Mouse (Mus musculus) limb, embryonic 14.5 days (tissue): ENCODE measurements around the gene Trappc11. TPM values are rescaled to one million over a fixed set of nuclear protein-coding genes. Genes with fewer than 3 reads are reported as not detected.

Source experiments
- ATAC-seq: fragments of 200-750 bp; cut with Nextera tagmentation; 2 replicates; pipeline ENCODE4 v1.8.0; 2017; ENCODE audit warnings: low read depth, moderate number of reproducible peaks, moderate TSS enrichment; ENCODE audit not compliant: low FRiP score
- DNase-seq: peaks from one replicate; pipeline ENCODE4 v3.0.0-alpha.2; 2015; ENCODE audit warnings: low spot score
- H3K27ac ChIP-seq: fragments of 300-500 bp; sonication (generic); replicated peaks from 2 replicates; pipeline ENCODE4 v1.5.1; 2014; ENCODE audit warnings: low read depth, mild to moderate bottlenecking, low read length, moderate library complexity, mixed read lengths
- H3K27me3 ChIP-seq: fragments of 300-500 bp; sonication (generic); 2 replicates; pipeline ENCODE4 v1.6.1; 2014; ENCODE audit warnings: low read length, mixed read lengths; ENCODE audit not compliant: control insufficient read depth, insufficient read depth
- H3K36me3 ChIP-seq: fragments of 300-500 bp; sonication (generic); 2 replicates; pipeline ENCODE4 v1.6.1; 2014; ENCODE audit warnings: mild to moderate bottlenecking, low read length, moderate library complexity, mixed read lengths; ENCODE audit not compliant: control insufficient read depth, insufficient read depth
- H3K4me1 ChIP-seq: fragments of 300-500 bp; sonication (generic); 2 replicates; pipeline ENCODE4 v1.6.1; 2014; ENCODE audit warnings: antibody characterized with exemption, low read length, mixed read lengths; ENCODE audit not compliant: control insufficient read depth, insufficient read depth
- H3K4me2 ChIP-seq: fragments of 300-500 bp; sonication (generic); replicated peaks from 2 replicates; pipeline ENCODE4 v1.6.1; 2014; ENCODE audit warnings: low read depth, mild to moderate bottlenecking, low read length, moderate library complexity; ENCODE audit not compliant: severe bottlenecking
- H3K4me3 ChIP-seq: fragments of 300-500 bp; sonication (generic); replicated peaks from 2 replicates; pipeline ENCODE4 v1.5.1; 2014; ENCODE audit warnings: low read length
- H3K9ac ChIP-seq: fragments of 300-500 bp; sonication (generic); 2 replicates; pipeline ENCODE4 v1.6.1; 2014; ENCODE audit warnings: mild to moderate bottlenecking, low read depth, low read length, moderate library complexity; ENCODE audit not compliant: severe bottlenecking
- H3K9me3 ChIP-seq: fragments of 300-500 bp; sonication (generic); 2 replicates; pipeline ENCODE4 v1.6.1; 2016; ENCODE audit warnings: low read length; ENCODE audit not compliant: control insufficient read depth
- POLR2A ChIP-seq: fragments of 200-500 bp; IDR thresholded peaks from 2 replicates; pipeline ENCODE4 v1.8.0; 2012; ENCODE audit warnings: inconsistent platforms, mild to moderate bottlenecking, moderate library complexity, borderline replicate concordance; ENCODE audit not compliant: insufficient read depth, insufficient read length; ENCODE audit errors: extremely low read depth
- WGBS: fragments of 180-500 bp; shearing (Covaris S2); extraction: QIAGEN DNeasy Blood & Tissue Kit; methylation state at CpG from one replicate; pipeline ENCODE4 v1.1.7; 2014; 5-methylcytosine and 5-hydroxymethylcytosine counted together
- polyA plus RNA-seq, 2 experiments: library from polyadenylated mRNA; depleted of rRNA in 1 of 2; stranded (reverse) in 1 of 2; unstranded in 1 of 2; fragments of >200 nt; fragmentation: Nextera tagmentation in 1 of 2; extraction: Ambion mirVana in 1 of 2; gene quantifications; 2 replicates each; pipeline versions ENCODE4 v1.2.1 to v1.2.3; 2012 to 2014

The Trappc11 gene
- polyA plus RNA-seq, 2 experiments: 31.4 to 31.6 TPM

DNA sequence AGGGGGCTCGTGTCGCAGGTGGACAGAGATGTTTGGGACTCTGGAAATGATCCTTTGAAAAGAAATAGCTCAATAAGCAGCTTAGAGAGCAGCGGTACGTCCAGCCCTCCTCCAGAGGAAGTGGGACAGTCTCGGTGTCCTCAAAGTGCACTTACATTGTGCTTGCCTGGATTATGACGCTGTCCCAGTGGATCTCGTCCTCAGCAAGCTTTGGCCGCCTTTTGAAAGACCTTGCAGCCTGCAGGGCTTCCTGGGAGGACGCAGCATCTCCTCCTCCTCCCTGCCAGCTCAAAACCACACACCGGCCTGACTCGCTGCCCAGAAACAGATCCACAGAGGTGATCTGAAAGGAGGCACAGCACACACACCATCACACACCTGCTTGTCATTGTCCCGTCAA lies 27.8 kb downstream of the Trappc11 start:
- TF ChIP-seq POLR2A: no peak
- Histone ChIP-seq H3K4me1 (no peaks in the 10 kb centered on the region), H3K4me3 (no peak overlapping the region), H3K27ac (no peak overlapping the region), H3K27me3 (no peaks in the 10 kb centered on the region), H3K4me2 (no peak overlapping the region), H3K36me3 (peaks cover 85% of the 10 kb centered on the region), H3K9ac (no peak overlapping the region), H3K9me3 (no peaks in the 10 kb centered on the region)
- no peak for ATAC-seq
- 94% methylated on average over 12 of the region's 12 CpGs for WGBS
- no peak for DNase-seq

DNA sequence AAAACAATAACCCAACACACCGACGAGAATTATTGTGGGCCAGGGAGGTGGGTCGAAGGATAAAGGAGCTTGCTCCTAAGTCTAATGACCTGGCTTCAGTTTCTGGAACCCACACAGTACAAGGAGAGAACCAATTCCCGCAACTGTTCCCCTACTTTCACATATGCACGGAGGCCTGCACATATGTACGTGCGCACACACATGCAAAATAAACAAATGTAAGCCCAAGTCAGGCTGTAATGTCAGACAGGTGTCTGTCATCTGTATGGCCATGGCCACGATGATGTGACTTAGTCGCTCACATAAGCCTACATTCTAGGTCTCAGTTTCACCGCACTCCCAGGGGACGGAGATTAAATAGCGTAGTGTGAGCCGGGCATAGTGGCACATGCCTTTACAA lies 30.7 kb downstream of the Trappc11 start:
- Histone ChIP-seq H3K4me1 (no peaks in the 10 kb centered on the region), H3K9me3 (no peaks in the 10 kb centered on the region), H3K4me3 (no peak overlapping the region), H3K27me3 (no peaks in the 10 kb centered on the region), H3K27ac (no peak overlapping the region), H3K4me2 (no peak overlapping the region), H3K9ac (no peak overlapping the region), H3K36me3 (peaks cover 90% of the 10 kb centered on the region)
- DNase-seq: no peak
- ATAC-seq: no peak
- TF ChIP-seq POLR2A: no peak
- 93% methylated on average over 13 of the region's 13 CpGs for WGBS

DNA sequence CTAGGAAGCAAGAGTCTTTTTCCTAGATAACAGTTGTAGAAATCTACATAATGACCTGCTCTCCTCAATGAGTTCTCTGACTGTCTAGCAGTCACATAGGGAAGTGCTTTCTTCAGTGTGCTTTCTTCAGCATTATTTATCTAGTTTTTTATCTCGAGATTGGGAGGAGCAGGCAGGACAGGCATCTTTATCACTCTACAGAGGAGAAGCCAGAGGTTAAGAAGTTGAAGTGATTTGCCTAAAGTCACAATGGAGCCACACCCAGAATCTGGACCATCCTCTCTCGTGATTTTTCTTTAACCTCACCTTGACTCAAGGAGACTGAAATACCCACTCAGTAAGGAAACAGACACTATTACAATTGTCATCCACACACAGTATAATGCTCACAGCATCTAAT lies 31.3 kb downstream of the Trappc11 start:
- no peak overlapping the region for H3K4me2 ChIP-seq
- H3K4me1 ChIP-seq: no peaks in the 10 kb centered on the region
- H3K27me3 ChIP-seq: no peaks in the 10 kb centered on the region
- ATAC-seq: no peak
- no peaks in the 10 kb centered on the region for H3K9me3 ChIP-seq
- peaks cover 92% of the 10 kb centered on the region for H3K36me3 ChIP-seq
- H3K4me3 ChIP-seq: no peak overlapping the region
- no peak overlapping the region for H3K27ac ChIP-seq
- TF ChIP-seq POLR2A: no peak
- no peak overlapping the region for H3K9ac ChIP-seq
- DNase-seq: no peak
- WGBS: 78% methylated on average over 2 of the region's 2 CpGs

DNA sequence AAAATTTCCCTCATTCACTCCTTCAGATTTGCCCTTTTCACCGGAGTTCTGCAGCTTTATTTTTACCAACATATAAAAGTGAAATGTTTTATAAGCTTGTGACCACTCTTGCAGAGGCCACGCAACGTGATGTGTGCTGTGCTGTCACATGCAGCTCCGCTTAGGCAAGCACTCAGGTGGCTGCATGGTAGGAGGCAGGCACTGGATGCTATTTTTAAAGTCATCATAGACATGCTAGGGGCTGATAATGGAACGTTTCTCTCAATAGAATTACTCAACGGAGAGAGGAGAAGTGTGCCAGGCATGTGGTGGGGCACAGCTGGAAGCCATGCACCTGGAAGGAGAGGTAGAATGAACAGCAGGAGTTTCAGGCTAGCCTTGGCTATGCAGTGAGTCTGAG lies 37.8 kb downstream of the Trappc11 start:
- no peaks in the 10 kb centered on the region for H3K9me3 ChIP-seq
- WGBS: 87% methylated on average over 6 of the region's 6 CpGs
- no peak overlapping the region for H3K4me2 ChIP-seq
- H3K9ac ChIP-seq: no peak overlapping the region
- no peak for DNase-seq
- no peaks in the 10 kb centered on the region; the same call in 1 of the 2 replicates for H3K4me1 ChIP-seq
- H3K36me3 ChIP-seq: peaks cover 90% of the 10 kb centered on the region
- H3K4me3 ChIP-seq: no peak overlapping the region
- TF ChIP-seq POLR2A: no peak
- no peaks in the 10 kb centered on the region for H3K27me3 ChIP-seq
- H3K27ac ChIP-seq: no peak overlapping the region
- no peak for ATAC-seq

DNA sequence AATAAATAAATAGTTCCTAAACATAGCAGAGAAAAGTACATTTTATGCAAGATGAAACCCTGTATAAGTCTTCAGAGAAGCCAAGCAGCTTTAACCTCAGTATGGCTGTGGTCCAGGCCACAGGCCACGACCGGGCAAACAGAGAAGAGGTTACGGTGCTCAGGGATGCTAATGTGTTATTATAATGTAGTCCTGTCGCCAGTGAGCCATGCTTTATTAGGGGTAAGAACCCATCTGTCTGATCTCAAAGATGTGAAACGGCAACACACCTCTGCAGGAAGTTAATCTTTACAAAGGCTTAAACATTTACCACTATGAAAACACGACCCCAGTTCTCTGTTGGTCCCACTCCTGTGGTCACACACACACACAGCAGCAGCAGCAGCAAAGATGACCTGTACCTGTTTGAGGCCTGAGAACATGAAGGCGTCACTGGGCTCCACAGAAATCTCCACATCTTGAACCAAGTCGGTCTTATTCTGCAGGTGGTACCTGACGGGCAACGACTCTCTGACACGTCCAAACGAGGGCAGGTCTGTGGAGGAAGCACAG lies 38.6 kb downstream of the Trappc11 start:
- H3K4me2 ChIP-seq: no peak overlapping the region
- no peaks in the 10 kb centered on the region for H3K9me3 ChIP-seq
- H3K4me1 ChIP-seq: no peaks in the 10 kb centered on the region; the same call in 1 of the 2 replicates
- TF ChIP-seq POLR2A: no peak
- no peak overlapping the region for H3K4me3 ChIP-seq
- H3K36me3 ChIP-seq: peaks cover 88% of the 10 kb centered on the region
- H3K9ac ChIP-seq: no peak overlapping the region
- no peak for DNase-seq
- ATAC-seq: no peak
- WGBS: 81% methylated on average over 12 of the region's 12 CpGs
- H3K27ac ChIP-seq: no peak overlapping the region
- no peaks in the 10 kb centered on the region for H3K27me3 ChIP-seq

DNA sequence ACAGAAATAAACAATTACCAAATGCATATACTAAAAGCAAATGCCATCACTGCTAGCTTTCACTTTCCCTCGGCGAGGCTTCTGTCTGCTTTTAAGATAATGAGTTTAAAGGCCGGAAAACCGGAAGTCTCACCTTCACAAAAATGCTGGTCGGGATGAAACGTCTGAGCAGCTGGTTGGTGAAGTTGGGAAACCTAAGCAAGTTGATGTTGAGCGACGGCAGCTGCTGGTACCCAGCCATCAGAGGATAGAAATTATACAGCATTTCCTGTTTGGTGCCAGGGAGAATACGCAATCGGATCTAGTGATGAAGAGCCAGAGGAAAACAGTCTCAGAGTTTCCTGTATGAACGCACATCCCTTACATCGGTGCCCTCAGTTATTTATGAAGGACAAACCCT lies 40.2 kb downstream of the Trappc11 start:
- no peaks in the 10 kb centered on the region; the same call in 1 of the 2 replicates for H3K4me1 ChIP-seq
- no peak overlapping the region for H3K27ac ChIP-seq
- DNase-seq: no peak
- no peak for TF ChIP-seq POLR2A
- H3K4me3 ChIP-seq: no peak overlapping the region
- H3K9me3 ChIP-seq: no peaks in the 10 kb centered on the region
- no peak overlapping the region for H3K9ac ChIP-seq
- 88% methylated on average over 12 of the region's 12 CpGs for WGBS
- H3K36me3 ChIP-seq: peaks cover 79% of the 10 kb centered on the region
- no peak overlapping the region for H3K4me2 ChIP-seq
- H3K27me3 ChIP-seq: no peaks in the 10 kb centered on the region
- no peak for ATAC-seq
